Mouse (Mus musculus) left cerebral cortex, adult 2 months (tissue): Measurements from ENCODE around the gene Hao1. TPM values are rescaled to one million over a fixed set of nuclear protein-coding genes. Genes with fewer than 3 reads are reported as not detected.

Experiments
- DNase-seq, 2 experiments: peaks; one replicate each; pipeline ENCODE4 v3.0.0; 2021 to 2022; ENCODE audit warnings: low spot score in 2 of 2, mixed read lengths in 1 of 2; ENCODE audit errors: extremely low spot score in 1 of 2
- H3K27ac ChIP-seq: fragments of 200-600 bp; 2 replicates; pipeline ENCODE4 v1.8.1; 2022
- H3K4me3 ChIP-seq: fragments of 200-600 bp; 2 replicates; pipeline ENCODE4 v1.8.1; 2022
- CTCF ChIP-seq: fragments of 200-600 bp; IDR thresholded peaks from 2 replicates; pipeline ENCODE4 v1.8.1; 2022; ENCODE audit warnings: antibody characterized with exemption, mild to moderate bottlenecking, moderate library complexity
- intact Hi-C: fragments of 180-260 bp; cut with DNase I; formaldehyde crosslinking; loops from one replicate; pipeline ENCODE4 v1.15.1; 2025
- long read RNA-seq, 2 experiments: library from polyadenylated mRNA; stranded (forward); transcript quantifications; one replicate each; pipeline ENCODE4 v2.0.0; 2021; ENCODE audit warnings: borderline mapping rate in 2 of 2
- total RNA-seq, 2 experiments: library from RNA; stranded (reverse); gene quantifications; 2 replicates each; pipeline ENCODE4 v1.2.3; 2021

The Hao1 gene
- total RNA-seq = not detected
- long read RNA-seq, experiment 1 = 0 reads
- long read RNA-seq, experiment 2 = 0 reads

- intact Hi-C loops = loop anchor here (5.0 kb wide), 1 partner anchor 123 kb away; no protein-coding TSS in a partner anchor
- TF ChIP-seq CTCF = no peak
- Histone ChIP-seq H3K4me3 (no peak within 1 kb of the TSS), H3K27ac (no peak within 1 kb of the TSS)
- DNase-seq = no peak
Observed at GRCm38 (mm10) chr2:134554221-134554727, at the start of gene Hao1. Gene Hao1 (minus strand): TSS chr2:134554368.

GRCm38 (mm10) chr2:134591081-134591694 lies 37.0 kb upstream of the Hao1 start:
- DNase-seq = no peak
- H3K27ac ChIP-seq = no peak overlapping the region
- no peak overlapping the region for H3K4me3 ChIP-seq
- no peak for TF ChIP-seq CTCF
- intact Hi-C loops = no loop called here

- Histone ChIP-seq H3K4me3 (no peak overlapping the region), H3K27ac (no peak overlapping the region)
- intact Hi-C loops = no loop called here
- no peak for DNase-seq
- no peak for TF ChIP-seq CTCF
Observed at GRCm38 (mm10) chr2:134585243-134585642, 31.1 kb upstream of the Hao1 start.

GRCm38 (mm10) chr2:134559422-134559821 lies 5.3 kb upstream of the Hao1 start:
- no peak overlapping the region for H3K27ac ChIP-seq
- DNase-seq = no peak
- no peak overlapping the region for H3K4me3 ChIP-seq
- intact Hi-C loops = no loop called here
- no peak for TF ChIP-seq CTCF

- no peak overlapping the region for H3K4me3 ChIP-seq
- no peak for DNase-seq
- intact Hi-C loops = loop anchor here (5.0 kb wide), 1 partner anchor 125 kb away; no protein-coding TSS in a partner anchor
- no peak overlapping the region for H3K27ac ChIP-seq
- TF ChIP-seq CTCF = no peak
Observed at GRCm38 (mm10) chr2:134552358-134552757, 1.8 kb downstream of the Hao1 start.

- no peak overlapping the region for H3K27ac ChIP-seq
- no peak overlapping the region for H3K4me3 ChIP-seq
- peak; percentile 84 for TF ChIP-seq CTCF
- intact Hi-C loops = loop anchor here (1.0 to 10.0 kb wide), 4 partner anchors 128 to 1575 kb away; no protein-coding TSS in a partner anchor
- peak; percentile 38 to 68 for DNase-seq
Observed at GRCm38 (mm10) chr2:134549770-134550169, 4.4 kb downstream of the Hao1 start.

- intact Hi-C loops = loop anchor here (5.0 to 10.0 kb wide), 2 partner anchors 237 to 1570 kb away; no protein-coding TSS in a partner anchor
- Histone ChIP-seq H3K27ac (no peak overlapping the region), H3K4me3 (no peak overlapping the region)
- no peak for DNase-seq
- TF ChIP-seq CTCF = no peak
Observed at GRCm38 (mm10) chr2:134545116-134545515, 9.1 kb downstream of the Hao1 start.

- TF ChIP-seq CTCF = no peak
- intact Hi-C loops = loop anchor here (5.0 to 10.0 kb wide), 3 partner anchors 238 to 1570 kb away; partner anchors contain the start of gene Bmp2
- Histone ChIP-seq H3K27ac (no peak overlapping the region), H3K4me3 (no peak overlapping the region)
- no peak for DNase-seq
Observed at GRCm38 (mm10) chr2:134544321-134545065, 9.7 kb downstream of the Hao1 start.

GRCm38 (mm10) chr2:134543501-134543900 lies 10.7 kb downstream of the Hao1 start:
- DNase-seq = no peak
- Histone ChIP-seq H3K27ac (no peak overlapping the region), H3K4me3 (no peak overlapping the region)
- TF ChIP-seq CTCF = peak; percentile 43
- intact Hi-C loops = loop anchor here (5.0 to 10.0 kb wide), 2 partner anchors 991 to 1569 kb away; partner anchors contain the start of gene Bmp2

- peak; percentile 47 for TF ChIP-seq CTCF
- Histone ChIP-seq H3K27ac (no peak overlapping the region), H3K4me3 (no peak overlapping the region)
- intact Hi-C loops = loop anchor here (5.0 to 10.0 kb wide), 2 partner anchors 989 to 1566 kb away; partner anchors contain the start of gene Bmp2
- DNase-seq = no peak
Observed at GRCm38 (mm10) chr2:134541019-134541418, 13.1 kb downstream of the Hao1 start.

- TF ChIP-seq CTCF = no peak
- H3K4me3 ChIP-seq = no peak overlapping the region
- intact Hi-C loops = no loop called here
- no peak for DNase-seq
- H3K27ac ChIP-seq = no peak overlapping the region
Observed at GRCm38 (mm10) chr2:134538451-134538850, 15.7 kb downstream of the Hao1 start.
